Mouse (Mus musculus) frontal cortex, postnatal 10 days (tissue): ENCODE data around the gene Pogk.
A peak's percentile ranks its signal among the peaks of the same experiment; 100 is the strongest.

Experiments
- DNase-seq, 2 experiments: peaks; one replicate each; pipeline ENCODE4 v3.0.0; 2022; ENCODE audit warnings: low spot score in 2 of 2, mixed read lengths in 1 of 2

The Pogk gene

DNA sequence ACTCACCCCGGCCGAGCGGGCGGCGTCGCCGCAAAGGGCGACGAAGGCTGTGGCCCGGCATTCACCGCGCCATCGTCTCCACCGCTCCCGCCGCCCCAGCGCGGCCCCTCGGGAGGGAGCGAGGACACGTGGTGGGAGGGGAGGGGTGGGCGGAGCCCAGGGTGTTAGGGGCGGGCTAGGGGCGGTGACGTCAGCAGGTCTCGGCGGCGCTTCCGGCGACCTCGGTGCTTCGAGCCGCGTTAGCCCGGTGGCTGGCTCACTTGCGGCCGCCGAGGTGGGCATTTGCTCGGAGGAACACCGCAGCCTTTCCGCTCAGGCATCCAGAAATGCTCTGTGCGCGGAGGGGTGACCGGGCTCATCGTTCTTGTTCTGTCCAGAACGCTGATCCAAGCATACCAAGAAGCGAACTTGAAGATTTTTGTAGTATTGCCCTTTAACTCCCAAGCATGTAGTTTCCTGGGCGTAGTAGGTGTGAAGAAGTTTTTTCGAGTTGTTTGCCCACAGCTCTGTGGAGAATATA lies at the start of gene Pogk:
TSS of gene Pogk (minus strand) at position 163 of the 520 bp plus-strand sequence.
- DNase-seq = peak; percentile 47 to 76

DNA sequence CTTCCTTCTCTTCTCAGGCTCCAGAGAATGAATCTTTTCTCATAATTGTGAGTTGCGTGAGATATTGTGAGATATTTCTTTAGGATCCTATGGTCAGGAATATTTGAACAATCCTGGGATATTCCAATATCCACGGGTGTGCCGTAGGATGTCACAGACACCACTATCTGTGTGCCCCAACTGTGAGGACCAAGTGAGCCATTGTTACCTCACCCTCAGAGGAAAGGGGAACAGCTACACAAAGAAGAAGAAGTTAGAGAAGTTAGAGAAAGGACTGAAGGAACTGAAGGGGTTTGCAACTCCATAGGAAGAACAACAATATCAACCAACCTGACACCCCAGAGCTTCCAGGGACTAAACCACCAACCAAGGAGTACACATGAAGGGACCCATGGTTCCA lies 32.3 kb upstream of the Pogk start:
- no peak for DNase-seq

DNA sequence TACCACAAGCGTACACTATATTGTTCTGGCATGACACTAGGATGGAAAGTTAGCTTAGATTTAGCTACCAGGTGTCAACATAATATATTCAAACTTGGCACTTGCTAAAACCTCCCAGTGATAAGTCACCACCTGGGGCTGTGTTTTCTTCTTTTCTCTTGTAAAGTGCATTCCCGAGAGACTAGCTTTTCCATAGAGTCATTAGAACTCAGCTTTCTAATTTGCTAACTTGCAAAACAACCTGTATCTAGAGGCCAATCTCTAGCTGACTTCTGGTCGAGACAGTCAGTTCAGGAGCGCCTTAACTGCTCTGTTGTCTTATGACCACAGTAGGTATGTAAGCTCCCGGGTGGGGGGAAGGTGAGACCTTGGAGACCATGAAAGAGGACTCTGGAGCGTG lies 29.8 kb upstream of the Pogk start:
- no peak for DNase-seq

DNA sequence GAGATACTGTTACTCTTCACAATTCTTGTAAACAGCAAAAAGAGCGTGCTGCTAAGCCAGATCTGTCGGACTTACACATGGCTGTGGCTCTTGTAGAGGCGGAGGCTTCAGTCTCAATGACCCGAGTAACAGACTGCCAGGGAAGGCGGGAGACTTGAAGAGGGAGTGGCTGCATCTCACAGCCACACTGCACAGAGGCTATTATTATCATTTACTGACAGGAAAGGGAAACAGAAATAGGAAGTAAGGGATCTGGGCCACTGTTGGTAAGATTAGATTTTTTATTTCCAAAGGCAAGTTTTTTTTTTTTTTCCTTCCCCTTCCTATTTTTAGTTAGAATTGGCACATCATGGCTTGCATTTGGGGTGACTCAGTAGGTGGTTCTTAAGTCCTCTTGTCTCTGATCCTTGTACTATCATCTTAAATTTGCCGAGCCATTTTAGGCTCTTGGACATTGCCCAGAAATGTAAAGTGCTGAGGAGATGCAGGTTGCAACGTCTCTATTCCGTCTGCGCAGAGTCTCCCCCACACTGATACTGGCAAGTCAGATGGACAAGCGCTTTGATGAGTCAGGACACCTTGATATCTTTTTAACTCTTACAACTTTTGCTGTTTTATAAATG lies 20.3 kb upstream of the Pogk start:
- DNase-seq = no peak

DNA sequence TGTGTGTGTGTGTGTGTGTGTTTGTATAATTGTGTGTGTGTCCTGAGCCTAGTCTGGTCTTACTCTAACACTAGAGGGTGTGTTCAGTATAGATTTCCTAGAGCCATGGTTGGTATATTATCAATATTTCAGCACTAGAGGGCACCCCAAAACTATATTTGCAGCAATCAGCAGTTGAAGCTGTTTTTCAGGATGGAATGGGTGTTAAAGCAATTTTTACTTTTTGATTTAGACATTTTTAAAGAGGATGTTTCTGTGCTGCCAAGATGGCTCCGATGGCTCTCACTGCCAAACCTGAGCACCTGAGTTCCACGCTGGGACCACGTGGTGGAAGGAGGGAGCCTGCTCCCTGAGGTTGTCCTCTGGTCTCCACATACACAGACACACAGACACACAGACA lies 19.4 kb upstream of the Pogk start:
- DNase-seq = no peak

DNA sequence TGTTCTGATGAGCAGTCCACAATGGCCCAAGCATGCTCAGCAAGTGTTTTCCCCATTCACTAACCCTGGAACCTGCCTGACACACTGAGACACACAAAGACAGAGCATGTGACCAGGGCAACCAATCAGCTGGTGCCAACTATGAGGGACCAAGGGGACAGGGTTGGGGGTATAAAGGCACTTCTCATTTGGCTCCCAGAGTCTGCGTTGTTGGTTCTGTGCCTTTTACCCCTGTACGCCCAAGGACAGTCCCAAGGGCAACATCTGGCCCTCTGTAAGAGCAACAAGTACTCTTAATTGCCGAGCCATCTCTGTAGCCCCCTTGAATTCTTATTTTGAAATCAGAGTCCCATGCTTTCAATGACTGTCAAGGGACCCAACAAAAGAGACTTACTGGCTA lies 2.6 kb upstream of the Pogk start:
- no peak for DNase-seq

DNA sequence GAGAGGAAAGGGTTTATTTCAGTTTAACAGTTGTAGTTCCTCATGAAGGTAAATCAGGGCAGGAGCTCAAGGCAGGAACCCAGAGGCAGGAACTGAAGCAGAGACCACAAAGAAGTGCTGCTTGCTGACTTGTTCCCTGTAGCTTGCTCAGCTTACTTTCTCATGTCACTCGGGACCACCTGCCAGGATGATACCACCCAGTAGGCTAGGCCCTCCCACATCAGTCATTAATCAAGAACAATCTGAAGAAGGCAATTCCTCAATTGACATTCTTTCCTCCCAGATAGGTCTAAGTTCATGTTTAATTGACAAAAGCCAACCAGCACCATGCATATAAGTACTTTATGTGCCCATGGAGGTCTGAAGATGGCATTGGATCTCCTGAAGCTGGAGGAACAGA lies 1.9 kb upstream of the Pogk start:
- DNase-seq = no peak

DNA sequence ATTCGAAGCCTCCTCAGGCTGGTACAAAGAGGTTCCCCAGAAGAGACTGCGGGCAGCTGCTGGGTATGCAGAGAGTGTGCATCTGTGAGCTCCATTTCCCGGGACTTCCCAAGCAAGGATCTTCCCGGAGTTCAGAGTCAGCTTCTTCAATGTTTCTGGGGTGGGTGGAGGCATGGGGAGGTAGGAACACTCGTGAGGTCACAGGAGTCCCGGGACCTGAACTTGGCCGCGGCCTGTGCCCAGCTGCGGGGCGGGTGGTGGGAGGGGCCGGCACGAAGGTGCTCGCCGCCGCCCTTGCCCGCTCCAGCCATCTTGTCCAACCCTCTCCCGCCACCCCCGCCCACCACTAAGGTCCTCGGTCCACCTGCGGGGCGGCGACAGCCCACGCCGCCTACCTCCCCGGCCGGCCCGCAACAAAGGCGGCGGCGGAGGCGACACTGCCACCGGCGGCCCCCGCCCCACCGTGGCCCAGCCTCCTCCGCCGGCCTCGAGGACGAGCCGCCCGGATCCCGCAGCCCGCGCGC lies 424 bp downstream of the Pogk start:
- no peak for DNase-seq

DNA sequence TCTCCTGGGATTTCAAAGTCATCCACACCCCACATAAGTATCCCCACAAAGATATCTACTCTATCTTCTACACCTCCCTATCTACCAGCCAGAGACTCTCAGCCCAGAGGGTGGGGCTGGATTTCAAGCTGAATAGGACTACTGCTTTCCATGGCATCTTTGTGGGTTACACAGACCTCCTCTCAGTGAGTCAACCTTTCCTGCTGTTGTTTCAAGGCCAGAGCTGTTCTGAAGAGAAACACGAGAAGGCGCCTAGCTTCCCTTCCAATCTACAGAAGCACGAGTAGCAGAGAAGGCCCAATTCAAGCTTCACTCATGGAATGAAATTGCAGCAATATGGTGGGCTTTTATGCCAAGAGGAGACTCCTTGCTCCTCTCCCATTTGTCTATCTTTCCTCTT lies 5.8 kb downstream of the Pogk start:
- no peak for DNase-seq

DNA sequence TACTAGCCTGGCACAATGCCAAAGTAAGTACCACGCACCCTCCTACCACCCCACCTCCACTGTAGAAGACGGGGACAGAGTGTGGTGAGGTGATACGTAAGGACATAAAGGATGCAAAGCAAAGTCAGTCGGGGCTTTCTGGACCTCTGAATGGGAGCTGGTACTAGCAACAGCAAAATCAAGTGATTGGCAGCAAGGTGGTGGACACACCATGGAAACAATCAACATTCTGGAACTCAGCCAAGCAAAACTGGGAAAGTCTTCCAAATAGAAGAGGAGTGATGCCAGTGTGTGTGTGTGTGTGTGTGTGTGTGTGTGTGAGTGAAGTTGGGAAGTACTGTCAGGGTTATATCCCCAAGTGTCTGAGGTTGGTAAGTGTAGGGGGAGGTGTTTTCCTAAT lies 7.7 kb downstream of the Pogk start:
- DNase-seq = no peak

DNA sequence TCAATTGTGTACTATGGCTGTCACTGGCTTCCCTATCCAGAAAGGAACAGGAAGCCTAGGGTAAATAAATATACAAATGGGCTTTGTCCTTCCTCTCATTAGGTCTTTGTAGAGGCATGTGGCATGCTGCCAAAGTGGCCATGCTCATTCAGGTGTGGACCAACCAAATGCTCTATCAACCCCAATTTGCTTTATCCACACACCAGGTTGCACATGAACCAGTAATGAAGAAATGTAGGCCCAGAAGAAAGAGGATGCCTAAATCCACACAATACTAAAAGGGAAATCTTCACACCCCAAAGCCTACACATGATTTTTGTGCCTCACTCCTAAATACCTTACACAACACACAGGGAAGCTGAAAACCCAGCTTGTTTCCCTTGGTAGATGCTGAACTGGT lies 8.2 kb downstream of the Pogk start:
- DNase-seq = no peak

DNA sequence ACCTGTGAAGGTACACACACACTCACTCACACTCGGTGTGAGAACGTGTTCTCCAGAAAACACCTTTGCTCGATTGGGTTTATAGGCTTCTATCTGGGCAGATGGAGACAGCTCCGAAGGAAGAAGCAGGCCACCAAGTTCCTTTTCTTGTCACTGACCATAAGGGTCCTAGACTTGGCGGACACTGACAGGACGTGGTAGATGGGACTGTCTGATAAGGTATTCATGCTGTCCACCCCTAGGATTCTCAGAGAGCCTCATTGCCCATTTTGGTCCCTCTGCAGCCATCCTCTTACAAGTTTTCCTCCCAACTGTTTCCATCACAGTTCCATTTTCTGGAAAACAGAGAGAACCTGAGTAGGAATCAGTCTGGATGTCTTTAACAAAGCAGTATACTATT lies 13.3 kb downstream of the Pogk start:
- DNase-seq = no peak

DNA sequence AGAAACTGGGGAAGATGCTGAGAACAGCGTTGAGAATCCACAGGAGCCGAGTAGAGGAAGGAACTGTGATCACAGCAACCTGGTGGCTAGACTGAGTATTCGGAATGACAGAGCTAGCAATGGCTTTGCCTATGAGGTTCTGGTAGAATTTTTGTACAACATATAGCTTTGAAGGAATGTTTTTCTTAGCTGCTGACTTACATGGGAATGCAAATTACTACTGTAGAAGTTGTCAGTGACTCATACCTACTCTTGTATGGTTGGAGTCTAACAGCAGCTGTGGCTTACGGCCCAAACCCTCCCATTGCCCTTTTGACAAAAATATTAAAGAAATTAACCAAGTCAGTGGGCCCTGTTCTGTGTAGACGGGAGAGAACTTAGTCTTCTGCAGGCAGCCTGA lies 14.0 kb downstream of the Pogk start:
- no peak for DNase-seq

DNA sequence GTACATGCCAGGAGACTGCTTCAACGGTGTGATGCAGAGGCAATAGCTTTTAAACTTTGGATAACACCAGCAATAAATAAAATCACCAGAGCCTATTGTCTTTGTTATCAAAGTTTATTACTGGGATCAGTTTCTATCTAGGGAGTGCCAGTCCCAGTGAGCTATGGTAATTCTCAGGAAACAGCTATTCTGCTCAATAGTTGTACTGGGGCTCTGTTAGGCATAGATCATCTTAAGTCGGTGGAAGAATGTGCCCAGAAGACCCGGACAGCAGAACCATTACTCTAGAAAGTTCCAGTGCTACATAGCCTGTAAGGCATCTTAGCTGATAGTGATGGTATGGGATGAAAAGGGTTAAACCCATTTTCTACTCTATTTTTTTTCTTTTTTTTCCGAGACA lies 14.9 kb downstream of the Pogk start:
- DNase-seq = no peak

DNA sequence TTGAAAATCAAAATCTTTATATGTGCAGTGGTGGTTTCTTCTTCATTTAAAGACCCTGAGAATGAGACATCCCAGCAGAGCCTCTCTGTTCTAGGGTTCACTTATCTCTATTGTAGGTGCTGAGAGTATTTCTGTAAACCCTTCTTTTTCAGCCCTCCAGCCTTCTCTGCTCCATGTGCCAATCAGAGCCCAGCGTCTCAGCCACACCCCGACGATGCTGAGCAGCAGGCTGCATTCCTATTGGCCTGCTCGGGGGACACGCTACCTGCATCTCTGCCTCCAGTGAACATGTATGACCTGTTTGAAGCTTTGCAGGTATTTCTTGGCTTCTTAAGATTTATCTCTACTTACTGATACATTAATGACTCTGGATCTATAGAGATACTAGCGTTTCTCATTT lies 18.0 kb downstream of the Pogk start:
- DNase-seq = no peak

DNA sequence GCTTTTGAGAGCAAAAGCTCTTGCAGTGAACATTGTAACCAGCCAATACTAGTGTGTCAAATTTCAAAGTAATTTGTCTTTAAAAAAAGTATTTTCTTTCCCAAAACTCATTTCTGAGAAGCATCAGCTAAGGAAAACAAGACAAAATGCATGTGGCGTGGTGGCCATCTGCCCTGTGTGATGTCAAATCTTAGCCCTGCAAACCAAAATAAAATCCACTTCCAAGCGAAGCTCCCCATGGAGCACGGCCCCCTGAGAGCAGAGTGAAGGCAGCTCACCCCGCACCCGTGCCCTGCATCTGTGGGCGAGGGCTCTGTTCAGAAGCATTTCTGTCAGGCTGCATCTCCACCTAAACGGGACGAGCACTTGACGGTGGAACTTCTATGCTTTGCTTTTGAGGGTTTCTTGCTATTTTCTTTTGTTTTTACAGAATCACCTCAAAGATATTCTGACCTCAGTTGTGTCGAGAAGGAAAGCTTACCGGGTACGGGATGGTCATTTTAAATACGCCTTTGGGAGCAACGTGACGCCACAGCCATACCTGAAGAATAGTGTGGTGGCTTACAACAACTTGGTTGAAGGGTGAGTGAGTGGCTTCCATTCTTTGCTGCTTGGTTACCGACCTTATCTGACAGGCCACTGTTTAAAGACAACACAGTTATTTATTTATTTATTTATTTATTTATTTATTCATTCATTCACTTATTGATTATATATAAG lies 20.1 kb downstream of the Pogk start:
- DNase-seq = no peak

DNA sequence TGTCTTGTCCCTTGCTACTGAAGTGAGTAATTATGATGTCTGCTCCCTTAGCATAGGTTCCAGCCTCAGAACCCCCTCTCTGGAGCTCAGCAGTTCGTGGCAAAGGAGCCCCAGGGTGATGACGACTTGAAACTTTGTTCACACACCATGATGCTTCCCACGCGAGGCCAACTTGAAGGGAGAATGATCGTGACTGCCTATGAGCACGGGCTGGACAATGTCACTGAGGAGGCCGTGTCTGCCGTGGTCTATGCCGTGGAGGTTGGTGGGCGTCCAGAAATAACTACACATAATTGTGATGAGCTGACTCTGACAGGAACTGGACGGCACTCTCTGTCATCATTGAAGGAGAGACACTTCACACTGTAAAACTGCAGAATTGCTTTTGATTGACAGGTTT lies 21.2 kb downstream of the Pogk start:
- no peak for DNase-seq

DNA sequence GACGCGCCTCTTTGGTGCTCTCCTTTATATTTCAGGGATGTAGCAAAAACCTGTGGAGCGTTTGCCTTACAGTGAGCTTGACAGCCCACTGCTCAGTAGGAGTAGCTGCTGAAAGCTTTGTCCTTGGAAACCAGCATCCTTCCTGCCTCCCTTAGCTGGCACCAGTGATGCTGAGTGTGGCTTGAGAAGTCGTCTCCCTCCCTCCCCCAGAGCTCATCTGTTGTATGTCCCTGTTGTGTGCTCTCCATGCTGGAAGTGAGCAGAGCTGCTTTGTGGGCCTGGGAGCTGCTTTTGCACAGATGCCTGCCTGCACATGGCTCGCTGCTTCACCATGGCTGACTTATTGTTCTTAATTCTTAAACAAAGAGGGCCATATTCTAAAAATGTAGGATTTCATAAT lies 24.2 kb downstream of the Pogk start:
- DNase-seq = peak in 1 of 2 experiments; percentile 12

DNA sequence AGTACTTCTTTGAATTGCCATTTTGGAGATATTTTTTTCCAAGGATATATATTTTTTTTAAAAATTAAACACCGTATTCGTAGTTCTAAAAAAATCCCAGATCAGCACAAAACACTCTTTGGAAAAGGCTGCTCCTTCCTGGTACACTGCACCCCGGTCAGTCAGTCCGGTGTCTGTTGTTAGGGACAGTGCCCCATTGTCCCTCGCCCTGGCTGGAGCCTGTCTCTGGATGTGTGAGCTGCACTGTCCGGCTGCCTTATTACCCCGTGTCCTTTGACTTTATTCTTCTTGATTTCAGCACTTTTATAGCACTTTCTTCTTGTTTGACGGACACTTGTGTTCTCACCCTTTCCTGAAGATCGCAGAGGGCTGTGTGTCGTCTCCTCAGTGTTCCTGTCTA lies 25.0 kb downstream of the Pogk start:
- DNase-seq = peak in 1 of 2 experiments; percentile 3

DNA sequence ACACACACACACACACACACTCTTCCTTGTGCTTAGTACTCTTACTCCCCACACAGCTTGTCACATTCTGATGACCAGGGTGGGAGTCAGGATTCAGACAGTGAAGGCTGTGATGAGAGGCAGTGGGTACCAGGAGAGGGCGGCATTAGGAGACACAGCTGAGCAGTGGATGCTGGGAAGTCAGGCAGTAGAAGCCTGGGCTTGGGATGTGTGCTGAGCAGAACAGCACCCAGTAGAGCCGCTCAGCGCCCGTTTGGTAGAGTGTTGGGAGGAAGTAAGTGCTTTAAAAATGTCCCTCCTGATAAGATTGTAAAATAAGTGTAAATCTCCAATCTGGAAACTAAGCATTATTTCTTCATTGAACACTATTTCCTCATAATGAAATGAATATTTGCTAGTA lies 27.0 kb downstream of the Pogk start:
- DNase-seq = peak in 1 of 2 experiments; percentile 3

DNA sequence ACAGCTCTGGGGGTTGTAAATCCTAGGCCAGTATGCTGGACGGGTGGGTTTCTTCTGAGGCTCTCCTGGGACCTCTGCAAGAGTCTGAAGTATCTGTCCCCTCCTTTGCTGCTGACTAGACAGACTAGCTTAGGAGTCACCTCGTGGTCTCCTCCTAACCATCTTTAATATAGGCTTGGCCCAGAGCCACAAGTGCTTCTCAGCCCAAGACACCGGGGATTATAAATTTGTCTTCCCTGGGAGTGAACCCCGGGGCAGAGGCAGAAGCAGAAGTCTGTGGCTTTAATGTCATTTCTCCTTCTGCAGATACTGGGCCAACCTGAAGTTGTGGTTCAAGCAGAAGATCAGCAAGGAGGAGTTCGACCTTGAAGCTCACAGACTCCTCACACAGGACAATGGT lies 27.8 kb downstream of the Pogk start:
- DNase-seq = peak in 1 of 2 experiments; percentile 3

DNA sequence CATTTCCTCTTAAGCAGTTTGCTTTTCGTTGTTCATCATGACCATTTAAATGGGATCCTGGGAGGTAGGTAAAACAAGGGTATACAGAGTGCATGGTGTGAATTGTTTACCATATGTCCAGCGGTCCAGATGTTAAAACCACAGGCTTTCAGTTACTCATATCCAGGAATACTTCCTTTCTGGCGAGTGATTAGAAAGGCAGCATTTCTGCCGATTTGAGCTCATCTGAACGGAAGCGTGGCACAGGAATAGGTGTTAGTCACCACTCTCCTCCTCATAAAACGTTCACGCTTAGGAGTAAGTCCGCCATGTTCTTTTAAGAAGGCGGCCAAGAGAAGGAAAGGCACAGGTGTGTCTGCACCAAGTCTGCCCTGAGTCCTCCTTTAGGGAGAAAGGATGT lies 28.3 kb downstream of the Pogk start:
- DNase-seq = no peak

DNA sequence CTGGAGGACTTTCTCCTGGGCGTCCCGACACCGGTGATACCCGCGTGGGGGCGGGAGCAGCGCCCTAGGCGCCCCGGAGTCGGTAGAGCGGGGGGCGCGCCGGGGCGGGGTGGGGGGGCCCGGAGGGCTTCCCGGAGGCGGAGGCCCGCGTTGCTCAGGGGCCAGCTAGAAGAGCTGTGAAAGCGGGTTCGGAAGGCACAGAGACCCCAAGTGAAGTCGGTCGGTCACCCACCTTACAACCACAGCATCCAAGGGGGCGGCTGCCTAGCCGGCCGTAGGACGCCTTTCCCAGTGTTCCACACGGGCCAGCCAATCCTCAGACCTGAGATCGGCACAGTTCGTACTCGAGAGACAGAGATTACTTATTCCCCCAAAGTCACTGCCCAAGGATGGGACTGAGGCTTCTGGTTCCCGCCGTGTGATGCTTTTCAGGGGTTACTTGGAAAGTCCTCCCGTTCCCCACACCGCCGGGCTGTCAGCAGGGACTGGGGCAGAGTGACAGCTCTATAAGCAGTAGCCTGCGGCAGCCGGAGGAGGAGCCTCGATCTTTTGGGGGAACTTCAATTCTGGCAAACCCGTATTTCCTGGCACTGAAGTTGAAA lies 29.9 kb downstream of the Pogk start:
- DNase-seq = peak; percentile 37 to 63
